In the genomic region with DNA sequence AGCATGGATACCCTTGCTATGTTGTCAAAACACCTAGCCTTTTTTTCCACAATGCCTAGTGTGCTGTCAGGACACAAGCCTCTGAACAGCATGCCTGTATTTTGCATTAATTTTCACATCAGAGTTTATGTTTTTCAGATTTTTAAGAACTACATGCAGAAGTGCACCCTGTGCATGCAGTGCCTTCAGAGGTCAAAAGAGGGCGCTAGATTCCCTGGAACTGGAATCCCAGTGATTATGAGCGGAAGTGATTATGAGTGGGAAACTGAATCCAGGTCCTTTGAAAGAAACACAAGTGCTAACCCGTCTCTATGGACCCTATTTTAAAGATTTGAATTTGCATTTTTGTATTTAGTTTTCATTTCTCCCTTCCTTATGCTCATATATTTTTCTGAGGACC, we compare ENCODE assay signal across 8 mouse cellular contexts. TPM values are rescaled to one million over a fixed set of nuclear protein-coding genes. Genes with fewer than 3 reads are reported as not detected.
A peak's percentile ranks its signal among the peaks of the same experiment; 100 is the strongest.
DNase-seq lines count a peak whose midpoint lies in the region; ATAC-seq lines count a peak whose summit lies in the region.

No protein-coding gene starts in this region.

- intact Hi-C loops in left cerebral cortex, postnatal 14 days (cut with DNase I) = no loop called here
- intact Hi-C loops in left cerebral cortex, postnatal 36 days (cut with DNase I) = no loop called here

- peak; percentile 4 for DNase-seq in cerebellum, adult 9-10 months
- DNase-seq in cerebellum, adult 11-12 months = no peak
- peak; percentile 4 to 9 for DNase-seq in left cerebral cortex, postnatal 14 days (ENCODE audit: low spot score in 2 of 2)
- no peak for DNase-seq in left cerebral cortex, postnatal 36 days (ENCODE audit: low spot score in 2 of 2)
- DNase-seq in ES-CJ7 (ENCODE audit: low read depth, low spot score) (peak; percentile 3), MN1 (ENCODE audit: low spot score) (no peak)
- peak; percentile 9 for DNase-seq in embryo, embryonic 11.5 days (ENCODE audit: low read depth, low spot score)

- ATAC-seq in megakaryocyte progenitor cell, adult 5-6 weeks (replicated peaks; ENCODE audit: poor library complexity) = peak; percentile 76

RNA-seq across cellular contexts. Expression of a gene that starts 58.9 kb away (rescaled TPM):
- total RNA-seq in left cerebral cortex, postnatal 14 days (2021) = 10 to 100 TPM; 24.9 to 25.1 TPM
- 10 to 100 TPM; 24.8 to 25.8 TPM for total RNA-seq in left cerebral cortex, postnatal 36 days (2021)
- 30.1 and 30.2 TPM in 2 replicates for total RNA-seq in megakaryocyte progenitor cell, adult 5-6 weeks (2015)
- total RNA-seq in megakaryocyte progenitor cell, adult 5-6 weeks (2017) = 17.3 and 22.3 TPM in 2 replicates

Comparison
In these comparisons a context has a peak if more than half of its experiments do, and no peak if none do; other contexts are left out.
1. DNase-seq: peak in cerebellum, adult 9-10 months (single experiment), left cerebral cortex, postnatal 14 days (2 of 2), ES-CJ7 (single experiment) and embryo, embryonic 11.5 days (single experiment); none in cerebellum, adult 11-12 months (single experiment), left cerebral cortex, postnatal 36 days (0 of 2) and MN1 (single experiment).